Mouse (Mus musculus): ENCODE data around the gene Cfap70. TPM values are rescaled to one million over a fixed set of nuclear protein-coding genes. Genes with fewer than 3 reads are reported as not detected.

Gene Cfap70
- polyA plus RNA-seq, 1 experiment from 2014 or later: 1.1 TPM

- H3K4me2 ChIP-seq (replicated peaks; ENCODE audit: low read depth, low read length): no peak overlapping the region
- H3K4me3 ChIP-seq (ENCODE audit: low read depth, low read length): no peak overlapping the region
- no peaks in the 10 kb centered on the region for H3K27me3 ChIP-seq (ENCODE audit: control insufficient read depth, insufficient read depth, low read length)
- H3K9ac ChIP-seq (ENCODE audit: low read depth, low read length): no peak overlapping the region
- H3K9me3 ChIP-seq (ENCODE audit: control insufficient read depth, low read length): no peaks in the 10 kb centered on the region
- DNase-seq (ENCODE audit: low spot score) (no peak), ATAC-seq (ENCODE audit: low FRiP score) (no peak)
- H3K4me1 ChIP-seq (replicated peaks; ENCODE audit: control insufficient read depth, insufficient read depth, low read length): no peaks in the 10 kb centered on the region
- H3K36me3 ChIP-seq (ENCODE audit: control insufficient read depth, insufficient read depth, low read length): no peaks in the 10 kb centered on the region
- WGBS: 85% methylated on average over 9 of the region's 9 CpGs
- no peak overlapping the region for H3K27ac ChIP-seq (ENCODE audit: low read depth, low read length)
Observed at GRCm38 (mm10) chr14:20397220-20397619, 54.8 kb downstream of the Cfap70 start.

GRCm38 (mm10) chr14:20393205-20393913, 58.7 kb downstream of the Cfap70 start, which contains the start of gene Mrps16:
Gene Mrps16 (minus strand): TSS chr14:20393634.
- DNase-seq (ENCODE audit: low spot score) (peak; percentile 99), ATAC-seq (ENCODE audit: low FRiP score) (peak; percentile 96)
- Histone ChIP-seq H3K4me2 (replicated peaks; ENCODE audit: low read depth, low read length) (peak within 1 kb of the TSS; percentile 57), H3K36me3 (ENCODE audit: control insufficient read depth, insufficient read depth, low read length) (no peaks in the 10 kb centered on the region; the same call in 1 of the 2 replicates), H3K27ac (ENCODE audit: low read depth, low read length) (peak within 1 kb of the TSS; percentile 74), H3K4me3 (ENCODE audit: low read depth, low read length) (peak within 1 kb of the TSS; percentile 72), H3K4me1 (replicated peaks; ENCODE audit: control insufficient read depth, insufficient read depth, low read length) (no peaks in the 10 kb centered on the region), H3K9me3 (ENCODE audit: control insufficient read depth, low read length) (no peaks in the 10 kb centered on the region), H3K27me3 (ENCODE audit: control insufficient read depth, insufficient read depth, low read length) (no peaks in the 10 kb centered on the region), H3K9ac (ENCODE audit: low read depth, low read length) (peak within 1 kb of the TSS; percentile 90)
- WGBS: under 1% methylated on average over 68 of the region's 68 CpGs

GRCm38 (mm10) chr14:20392326-20392725, 59.7 kb downstream of the Cfap70 start:
- Histone ChIP-seq H3K27ac (ENCODE audit: low read depth, low read length) (no peak overlapping the region), H3K36me3 (ENCODE audit: control insufficient read depth, insufficient read depth, low read length) (no peaks in the 10 kb centered on the region; the same call in 1 of the 2 replicates), H3K4me2 (replicated peaks; ENCODE audit: low read depth, low read length) (no peak overlapping the region), H3K4me1 (replicated peaks; ENCODE audit: control insufficient read depth, insufficient read depth, low read length) (0 out of 2 replicates have a peak, but pooled peaks cover 4% of the 10 kb centered on the region), H3K9me3 (ENCODE audit: control insufficient read depth, low read length) (no peaks in the 10 kb centered on the region), H3K4me3 (ENCODE audit: low read depth, low read length) (no peak overlapping the region), H3K27me3 (ENCODE audit: control insufficient read depth, insufficient read depth, low read length) (no peaks in the 10 kb centered on the region), H3K9ac (ENCODE audit: low read depth, low read length) (no peak overlapping the region)
- DNase-seq (ENCODE audit: low spot score) (no peak), ATAC-seq (ENCODE audit: low FRiP score) (no peak)
- WGBS: 93% methylated on average over 4 of the region's 4 CpGs

GRCm38 (mm10) chr14:20389446-20390079, 62.5 kb downstream of the Cfap70 start:
- no peaks in the 10 kb centered on the region; the same call in 1 of the 2 replicates for H3K36me3 ChIP-seq (ENCODE audit: control insufficient read depth, insufficient read depth, low read length)
- no peak for ATAC-seq (ENCODE audit: low FRiP score)

GRCm38 (mm10) chr14:20388441-20389129, 63.4 kb downstream of the Cfap70 start, which contains the start of gene Dnajc9:
Gene Dnajc9 (minus strand): TSS chr14:20388910.
- Histone ChIP-seq H3K27ac (ENCODE audit: low read depth, low read length) (peak within 1 kb of the TSS; percentile 39; the same call in 1 of the 2 replicates), H3K9me3 (ENCODE audit: control insufficient read depth, low read length) (no peaks in the 10 kb centered on the region), H3K4me1 (replicated peaks; ENCODE audit: control insufficient read depth, insufficient read depth, low read length) (peaks cover 10% of the 10 kb centered on the region), H3K9ac (ENCODE audit: low read depth, low read length) (peak within 1 kb of the TSS; percentile 78), H3K4me2 (replicated peaks; ENCODE audit: low read depth, low read length) (peak within 1 kb of the TSS; percentile 78), H3K36me3 (ENCODE audit: control insufficient read depth, insufficient read depth, low read length) (no peaks in the 10 kb centered on the region; the same call in 1 of the 2 replicates), H3K27me3 (ENCODE audit: control insufficient read depth, insufficient read depth, low read length) (no peaks in the 10 kb centered on the region), H3K4me3 (ENCODE audit: low read depth, low read length) (peak within 1 kb of the TSS; percentile 74)
- under 1% methylated on average over 55 of the region's 59 CpGs for WGBS
- ATAC-seq (ENCODE audit: low FRiP score) (peak; percentile 75), DNase-seq (ENCODE audit: low spot score) (peak; percentile 96)

More at GRCm38 (mm10) chr14:20389446-20390079, 62.5 kb downstream of the Cfap70 start:
- H3K27me3 ChIP-seq (ENCODE audit: control insufficient read depth, insufficient read depth, low read length): no peaks in the 10 kb centered on the region
- no peak for DNase-seq (ENCODE audit: low spot score)
- WGBS: 92% methylated on average over 8 of the region's 8 CpGs
- H3K9ac ChIP-seq (ENCODE audit: low read depth, low read length): no peak overlapping the region
- H3K27ac ChIP-seq (ENCODE audit: low read depth, low read length): no peak overlapping the region
- peaks cover 10% of the 10 kb centered on the region for H3K4me1 ChIP-seq (replicated peaks; ENCODE audit: control insufficient read depth, insufficient read depth, low read length)
- H3K9me3 ChIP-seq (ENCODE audit: control insufficient read depth, low read length): no peaks in the 10 kb centered on the region
- peak overlapping the region; percentile 74; the same call in 1 of the 2 replicates for H3K4me3 ChIP-seq (ENCODE audit: low read depth, low read length)
- H3K4me2 ChIP-seq (replicated peaks; ENCODE audit: low read depth, low read length): no peak overlapping the region

GRCm38 (mm10) chr14:20379753-20380430, 72.1 kb downstream of the Cfap70 start:
- Histone ChIP-seq H3K4me3 (ENCODE audit: low read depth, low read length) (no peak overlapping the region), H3K27me3 (ENCODE audit: control insufficient read depth, insufficient read depth, low read length) (no peaks in the 10 kb centered on the region), H3K27ac (ENCODE audit: low read depth, low read length) (no peak overlapping the region), H3K9ac (ENCODE audit: low read depth, low read length) (no peak overlapping the region), H3K9me3 (ENCODE audit: control insufficient read depth, low read length) (no peaks in the 10 kb centered on the region), H3K4me1 (replicated peaks; ENCODE audit: control insufficient read depth, insufficient read depth, low read length) (no peaks in the 10 kb centered on the region), H3K4me2 (replicated peaks; ENCODE audit: low read depth, low read length) (no peak overlapping the region), H3K36me3 (ENCODE audit: control insufficient read depth, insufficient read depth, low read length) (0 out of 2 replicates have a peak, but pooled peaks cover 2% of the 10 kb centered on the region)
- no peak for DNase-seq (ENCODE audit: low spot score)
- no peak for ATAC-seq (ENCODE audit: low FRiP score)
- 91% methylated on average over 9 of the region's 9 CpGs for WGBS

GRCm38 (mm10) chr14:20379087-20379640, 72.9 kb downstream of the Cfap70 start:
- Histone ChIP-seq H3K4me2 (replicated peaks; ENCODE audit: low read depth, low read length) (no peak overlapping the region), H3K9ac (ENCODE audit: low read depth, low read length) (no peak overlapping the region), H3K4me3 (ENCODE audit: low read depth, low read length) (no peak overlapping the region), H3K27ac (ENCODE audit: low read depth, low read length) (no peak overlapping the region), H3K4me1 (replicated peaks; ENCODE audit: control insufficient read depth, insufficient read depth, low read length) (no peaks in the 10 kb centered on the region), H3K36me3 (ENCODE audit: control insufficient read depth, insufficient read depth, low read length) (0 out of 2 replicates have a peak, but pooled peaks cover 2% of the 10 kb centered on the region), H3K27me3 (ENCODE audit: control insufficient read depth, insufficient read depth, low read length) (no peaks in the 10 kb centered on the region), H3K9me3 (ENCODE audit: control insufficient read depth, low read length) (no peaks in the 10 kb centered on the region)
- DNase-seq (ENCODE audit: low spot score) (no peak), ATAC-seq (ENCODE audit: low FRiP score) (no peak)
- WGBS: 94% methylated on average over 5 of the region's 5 CpGs

Data from hindbrain, embryonic 11.5 days (tissue).